Mouse (Mus musculus): ENCODE results near the gene Spata13.

Spata13 gene

DNA sequence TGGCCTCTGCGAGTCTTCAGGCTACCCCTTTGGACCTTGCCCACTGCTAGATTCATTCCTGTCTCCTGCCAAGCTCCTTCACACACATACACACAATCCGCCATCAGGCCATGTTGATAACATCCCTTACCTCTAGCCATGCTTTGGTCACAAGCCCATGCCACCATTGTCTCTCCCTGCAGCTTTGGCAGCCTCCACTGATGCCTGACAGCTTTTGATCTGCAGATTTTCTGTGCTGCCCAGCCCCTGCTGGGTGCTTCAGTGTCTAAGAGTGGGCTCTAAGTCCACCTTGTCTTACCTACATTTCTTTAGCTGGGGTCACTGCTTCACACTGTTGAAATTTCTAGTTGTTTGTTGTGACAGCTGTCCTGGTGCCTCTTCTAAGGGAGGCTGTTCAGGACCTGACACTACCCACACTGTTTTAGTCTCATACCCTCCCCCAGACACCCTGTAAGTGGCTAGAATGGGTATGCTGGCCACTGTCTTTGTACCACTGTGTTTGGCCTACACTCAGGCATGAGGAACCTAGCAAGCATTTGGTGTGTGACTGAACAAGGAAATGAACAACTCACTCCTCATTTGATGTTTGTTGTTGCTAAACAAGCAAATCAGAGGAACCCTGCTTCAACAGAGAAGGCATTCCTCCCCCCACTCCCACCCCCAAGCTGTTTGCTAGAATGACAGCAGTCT is 43.0 kb downstream of the Spata13 start:
- DNase-seq (ENCODE audit: low read depth): no peak

DNA sequence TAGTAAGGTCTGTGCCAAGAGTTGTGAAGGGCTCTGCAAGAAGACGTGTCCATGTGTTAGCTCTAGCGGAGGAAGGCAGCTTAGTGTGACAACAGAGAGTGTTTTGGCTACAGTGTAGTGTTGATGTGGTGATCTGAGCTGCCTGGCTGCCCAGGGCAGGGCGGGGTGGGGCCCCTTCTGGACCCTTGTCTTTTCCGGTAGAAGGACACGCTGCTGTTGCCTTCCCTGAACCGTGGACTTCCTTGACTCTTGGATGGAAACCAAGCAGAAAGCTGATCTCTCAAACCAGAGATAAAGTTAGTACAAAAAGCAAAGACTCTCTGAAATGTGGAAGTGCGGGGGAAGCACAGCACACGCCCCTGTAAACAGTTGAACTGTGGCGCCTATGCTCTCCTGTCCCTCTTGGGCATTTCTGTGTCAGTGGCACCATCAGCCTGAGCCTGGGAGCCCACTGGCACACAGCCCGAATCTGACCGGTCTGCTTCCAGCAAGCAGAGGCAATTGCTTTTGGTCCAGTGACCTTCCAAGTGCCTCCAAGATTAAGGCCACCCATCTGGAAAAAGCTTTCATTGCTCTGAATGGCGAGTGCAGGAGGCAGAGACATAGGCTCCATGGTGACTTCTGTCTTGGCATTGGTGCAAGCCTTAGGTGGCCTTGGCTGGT is 48.7 kb downstream of the Spata13 start:
- DNase-seq (ENCODE audit: low read depth): no peak

DNA sequence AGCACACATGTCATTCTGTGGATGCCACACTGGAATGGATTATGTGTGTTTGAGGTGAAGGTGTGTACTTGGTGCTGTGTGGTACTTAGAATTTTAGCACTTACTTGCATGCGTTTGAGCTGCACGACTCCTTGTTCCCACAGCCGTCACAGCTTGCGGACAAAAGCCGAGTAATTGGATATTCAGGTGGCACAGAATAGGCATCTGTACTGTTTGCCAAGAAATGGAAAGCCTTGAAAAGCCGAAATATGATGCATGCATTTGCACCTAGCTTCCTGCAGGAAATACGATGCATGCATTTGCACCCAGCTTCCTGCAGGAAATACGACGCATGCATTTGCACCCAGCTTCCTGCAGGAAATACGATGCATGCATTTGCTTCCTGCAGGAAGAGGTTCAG is 50.2 kb downstream of the Spata13 start:
- no peak for DNase-seq (ENCODE audit: low read depth)

DNA sequence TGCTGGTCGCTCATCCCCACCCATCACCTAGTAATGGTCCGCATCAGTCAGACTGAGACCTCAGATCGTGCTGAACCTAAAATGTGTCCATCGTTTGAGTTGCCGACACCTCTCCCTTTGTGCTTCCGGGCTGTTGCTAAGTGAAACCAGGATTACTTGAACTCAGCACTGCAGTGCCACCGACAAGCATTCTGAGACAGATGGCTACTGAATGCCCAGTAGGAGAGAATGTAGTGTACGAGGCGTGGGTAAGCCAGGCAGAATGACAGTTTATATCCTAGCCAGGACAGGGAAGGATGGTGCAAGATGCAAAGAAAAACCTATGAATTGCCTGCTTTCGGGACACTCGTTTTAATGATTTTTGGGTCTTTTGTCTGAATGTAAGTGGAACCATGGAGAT is 52.9 kb downstream of the Spata13 start:
- DNase-seq (ENCODE audit: low read depth): no peak

DNA sequence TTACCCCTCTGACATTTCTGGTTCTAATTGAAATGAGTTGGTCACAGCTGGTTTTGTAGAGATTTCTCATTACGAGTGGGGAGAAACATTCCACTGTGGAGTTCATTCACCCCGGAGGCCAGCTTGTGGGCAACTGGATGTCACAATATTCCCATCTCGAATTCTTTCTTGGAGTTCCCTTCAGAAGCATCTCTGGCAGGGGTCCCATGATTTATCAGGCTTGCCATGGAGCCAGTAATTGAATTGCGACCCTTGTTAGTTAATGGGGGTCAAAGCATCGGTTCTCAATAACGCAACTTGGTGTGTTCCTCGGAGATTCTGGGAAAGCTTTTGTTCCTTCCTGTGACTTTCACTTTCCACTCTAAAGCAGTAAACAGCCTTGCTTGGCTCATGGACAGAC is 53.4 kb downstream of the Spata13 start:
- no peak for DNase-seq (ENCODE audit: low read depth)

DNA sequence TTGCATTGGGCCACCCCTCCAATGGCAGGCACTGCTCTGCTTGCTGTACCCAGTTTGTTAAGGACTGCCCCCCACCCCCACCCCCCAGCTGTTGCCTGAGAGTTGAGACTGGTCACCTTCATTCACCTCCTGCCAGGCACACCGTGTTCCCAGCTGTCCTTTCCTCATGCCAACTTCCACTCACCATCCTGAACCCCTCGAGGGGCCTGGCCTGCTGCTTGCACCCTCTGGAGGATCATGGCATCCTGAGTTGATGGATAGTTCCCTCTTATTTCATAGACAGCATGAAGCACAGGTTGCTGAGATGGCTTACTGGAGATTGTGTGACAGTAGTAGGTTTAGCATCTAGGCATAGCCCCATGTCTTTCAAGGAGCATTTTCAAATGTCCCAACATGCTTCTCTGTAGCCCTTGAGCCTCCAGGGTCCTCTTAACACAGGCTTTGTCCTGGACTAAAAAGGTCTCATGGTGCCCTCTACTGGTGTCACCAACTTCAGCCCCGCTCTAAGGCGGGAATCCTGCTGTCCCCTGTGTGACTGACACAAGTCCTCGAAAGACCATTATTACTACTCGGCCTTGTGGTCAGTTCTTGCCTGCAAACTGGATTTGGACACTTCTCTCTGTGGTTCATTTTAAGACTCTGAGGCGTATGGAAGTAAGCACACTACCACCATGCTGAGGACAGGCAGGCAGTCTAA is 54.9 kb downstream of the Spata13 start:
- peak; percentile 60 for DNase-seq (ENCODE audit: low read depth)

DNA sequence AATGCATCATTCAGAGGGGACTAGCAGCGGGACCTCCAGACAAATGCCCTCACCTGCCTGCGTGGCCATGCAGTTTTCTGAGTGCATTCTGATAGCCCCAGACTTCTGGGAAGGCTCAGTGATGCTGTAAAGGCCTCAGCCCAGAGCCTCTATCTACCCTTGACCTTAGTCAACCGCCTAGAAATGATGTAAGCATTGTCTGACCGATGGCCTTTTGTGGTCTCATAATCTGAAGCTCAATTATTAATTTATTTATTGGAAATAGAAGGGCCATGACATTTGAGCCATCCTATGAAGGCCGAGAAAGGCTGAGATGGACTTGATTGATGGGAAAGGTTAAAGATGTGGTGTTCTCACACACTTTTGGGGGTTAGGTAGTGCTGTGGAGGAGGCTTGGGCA is 56.0 kb downstream of the Spata13 start:
- no peak for DNase-seq (ENCODE audit: low read depth)

DNA sequence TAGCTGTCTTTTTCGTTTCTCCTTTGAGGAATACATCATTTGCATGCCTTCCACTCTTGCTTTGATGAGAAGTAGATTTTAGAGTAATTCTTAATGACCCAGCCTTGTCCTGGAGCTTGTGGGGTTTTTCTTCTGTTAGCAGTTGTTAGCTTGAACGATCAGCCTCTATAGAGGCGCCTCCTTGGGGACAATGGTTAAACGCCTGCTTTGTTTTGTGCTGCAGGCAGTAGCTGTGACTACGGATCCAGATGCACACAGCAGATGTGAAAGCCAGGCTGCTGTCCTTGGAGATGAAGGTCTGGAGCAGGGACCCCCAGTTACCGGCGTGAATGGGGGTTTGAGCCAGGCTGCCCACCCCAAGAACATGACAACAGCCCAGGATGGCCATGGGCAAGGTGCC is 56.8 kb downstream of the Spata13 start:
- DNase-seq (ENCODE audit: low read depth): no peak

DNA sequence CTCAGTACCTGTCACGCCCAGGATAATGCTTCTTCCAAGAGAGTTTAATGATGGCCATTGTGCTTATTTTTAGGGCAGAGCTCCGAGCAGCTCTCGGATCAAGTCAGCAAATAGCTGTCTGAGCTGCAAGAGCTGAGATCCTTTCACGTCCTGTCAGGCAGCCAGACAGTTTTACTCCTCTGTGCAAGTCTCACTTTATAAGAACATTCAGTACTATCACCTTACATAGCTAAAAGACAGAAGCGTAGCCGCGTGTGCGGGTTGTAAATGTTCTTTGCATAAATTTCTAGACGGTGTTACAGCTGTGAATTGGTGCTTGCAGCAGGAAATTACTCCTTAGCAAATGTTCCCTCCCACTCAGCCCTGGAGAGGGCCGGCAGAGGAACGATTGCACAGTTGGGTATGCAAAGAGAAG is 59.3 kb downstream of the Spata13 start:
- no peak for DNase-seq (ENCODE audit: low read depth)

DNA sequence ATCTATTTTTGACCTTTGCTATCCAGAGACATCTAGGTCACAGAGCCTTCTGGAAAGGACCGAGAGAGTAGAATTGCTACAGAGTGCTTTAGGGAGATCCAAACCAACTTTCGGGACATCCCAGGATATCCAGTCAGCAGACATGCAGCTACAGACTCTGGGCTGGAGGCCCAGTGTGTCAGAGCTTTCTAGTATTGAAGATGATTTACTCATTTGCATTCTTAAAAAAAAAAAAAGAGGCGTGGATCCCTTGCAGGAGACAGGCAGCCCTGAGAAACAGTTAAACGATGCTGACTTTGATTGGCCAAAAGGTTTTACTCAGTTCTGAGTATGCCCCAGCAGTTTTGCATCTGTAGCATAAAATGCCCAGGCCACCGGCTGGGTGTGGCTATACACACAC is 59.9 kb downstream of the Spata13 start:
- no peak for DNase-seq (ENCODE audit: low read depth)

DNA sequence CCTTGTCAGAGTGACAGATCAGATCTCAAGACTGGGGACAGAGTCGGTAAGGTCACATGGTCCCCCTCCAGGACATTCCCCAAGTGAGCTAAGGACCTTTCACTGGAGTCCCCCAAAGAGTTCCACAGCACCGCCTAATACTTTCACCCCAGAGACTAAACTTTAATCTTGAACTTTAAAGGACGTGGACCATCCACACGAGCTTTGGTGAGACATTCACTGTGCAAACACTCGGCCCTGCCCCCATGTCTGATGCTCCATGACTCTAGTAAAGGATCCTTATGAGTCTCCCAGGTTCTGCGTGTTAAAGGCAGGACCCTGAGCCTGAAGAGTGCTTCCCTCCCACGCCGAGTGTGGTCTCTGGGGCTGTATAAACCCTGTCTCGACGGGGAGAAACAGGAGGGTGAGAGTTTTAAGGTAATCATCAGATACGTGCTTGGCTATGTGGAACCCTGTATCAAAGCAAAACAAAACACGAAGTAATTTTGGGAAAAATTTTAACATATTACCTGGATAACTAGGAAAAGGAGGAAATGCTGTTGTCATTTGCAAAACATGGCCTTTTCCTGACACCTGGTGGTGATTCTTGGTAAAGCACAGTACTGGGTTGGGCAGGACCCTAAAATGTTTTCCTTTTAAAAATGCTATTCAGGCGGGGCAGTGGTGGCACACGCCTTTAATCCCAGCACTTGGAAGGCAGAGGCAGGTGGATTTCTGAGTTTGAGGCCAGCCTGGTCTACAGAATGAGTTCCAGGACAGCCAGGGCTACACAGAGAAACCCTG is 60.6 kb downstream of the Spata13 start:
- peak; percentile 26 for DNase-seq (ENCODE audit: low read depth)

DNA sequence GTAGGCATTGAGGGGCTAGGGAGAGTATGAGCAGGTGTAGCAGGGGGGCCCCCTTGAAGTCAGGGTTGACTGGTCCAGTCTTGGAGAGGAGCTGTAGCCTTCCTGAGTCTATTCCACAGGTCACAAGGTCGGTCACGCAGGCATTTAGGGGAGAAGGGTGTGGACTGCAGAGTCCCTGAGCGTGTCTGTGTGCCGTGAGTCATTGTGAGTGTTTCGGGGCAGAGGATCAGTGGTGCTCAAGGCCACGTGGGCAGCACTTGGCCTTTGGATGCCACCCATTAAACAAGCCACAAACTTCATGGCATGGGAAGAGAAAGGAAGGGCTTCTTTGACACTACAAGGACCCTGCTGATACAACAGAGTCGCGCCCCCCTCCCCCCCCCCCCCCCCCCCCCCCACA is 63.5 kb downstream of the Spata13 start:
- no peak for DNase-seq (ENCODE audit: low read depth)

DNA sequence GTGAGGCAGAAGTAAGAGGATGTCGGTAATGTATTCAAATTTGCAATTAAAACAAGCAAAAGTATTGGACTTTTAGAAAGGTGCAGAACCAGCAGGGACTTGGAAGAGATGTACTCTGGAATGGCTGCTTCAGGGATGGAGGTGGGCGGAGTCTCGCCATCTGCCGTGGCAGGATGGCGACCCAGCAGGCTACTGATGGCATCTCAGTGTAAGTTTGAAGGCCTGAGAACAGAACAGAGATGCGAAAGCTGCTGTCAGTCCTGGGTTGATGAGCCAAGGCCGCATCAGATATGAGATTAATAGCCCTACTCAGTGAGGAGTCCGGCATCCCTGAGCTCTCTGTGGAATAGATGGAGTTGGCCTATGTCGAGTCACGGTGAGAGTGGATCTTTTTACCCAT is 65.2 kb downstream of the Spata13 start:
- DNase-seq (ENCODE audit: low read depth): no peak

DNA sequence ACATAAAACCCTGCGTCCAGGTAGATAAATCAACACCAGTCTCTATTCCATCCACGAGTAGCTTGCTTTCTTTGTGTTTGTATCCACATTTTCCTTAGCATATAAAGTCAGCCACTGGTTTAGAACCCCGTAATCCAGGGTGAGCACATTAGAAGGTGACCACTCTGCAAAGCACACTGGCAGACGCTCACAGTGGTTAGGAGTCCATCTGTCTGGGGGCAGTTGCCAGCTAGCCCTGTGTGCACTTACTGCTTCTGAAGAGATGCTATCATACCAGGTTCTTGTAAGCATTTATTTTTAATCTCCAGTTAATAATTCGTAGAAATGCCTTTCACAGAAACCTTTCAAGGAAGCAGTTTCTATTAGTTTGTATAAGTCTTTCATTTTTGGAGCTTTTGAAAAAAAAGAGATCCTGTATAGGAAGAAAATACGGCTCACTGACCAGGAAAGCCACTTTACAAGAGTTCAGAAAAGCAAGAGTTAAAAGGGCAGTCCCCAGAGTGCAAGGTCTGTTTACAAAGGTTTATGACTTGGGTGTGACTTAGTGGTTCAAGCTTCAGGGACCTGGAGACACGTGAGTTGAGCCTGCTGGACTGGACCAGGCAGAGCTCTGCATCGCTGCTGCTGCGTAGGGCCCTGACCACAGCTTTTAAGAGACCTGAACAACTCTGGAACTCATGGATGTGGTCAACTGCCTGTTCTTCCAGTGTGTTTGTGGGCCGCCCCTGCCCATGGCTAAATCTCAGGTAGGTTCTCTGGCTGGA is 68.8 kb downstream of the Spata13 start:
- DNase-seq (ENCODE audit: low read depth): no peak

DNA sequence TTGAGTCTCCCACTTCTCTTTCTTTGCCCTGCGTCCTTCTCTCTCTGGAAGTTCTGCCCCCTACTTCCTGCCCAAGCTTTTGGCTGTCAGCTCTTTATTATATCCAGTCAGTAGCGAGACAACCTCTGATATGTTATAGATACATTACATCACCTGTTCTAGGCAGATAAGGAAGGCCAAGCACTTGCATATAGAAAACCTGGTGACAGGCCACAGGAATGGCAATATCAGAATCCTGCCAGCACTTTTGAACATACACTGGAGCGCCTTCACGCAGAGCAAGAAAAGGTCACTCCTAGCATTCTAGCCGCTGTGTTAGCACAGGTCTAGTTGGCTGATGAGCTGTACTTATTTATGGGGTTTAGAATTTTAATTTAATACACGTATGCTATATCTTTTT is 70.7 kb downstream of the Spata13 start:
- DNase-seq (ENCODE audit: low read depth): no peak

DNA sequence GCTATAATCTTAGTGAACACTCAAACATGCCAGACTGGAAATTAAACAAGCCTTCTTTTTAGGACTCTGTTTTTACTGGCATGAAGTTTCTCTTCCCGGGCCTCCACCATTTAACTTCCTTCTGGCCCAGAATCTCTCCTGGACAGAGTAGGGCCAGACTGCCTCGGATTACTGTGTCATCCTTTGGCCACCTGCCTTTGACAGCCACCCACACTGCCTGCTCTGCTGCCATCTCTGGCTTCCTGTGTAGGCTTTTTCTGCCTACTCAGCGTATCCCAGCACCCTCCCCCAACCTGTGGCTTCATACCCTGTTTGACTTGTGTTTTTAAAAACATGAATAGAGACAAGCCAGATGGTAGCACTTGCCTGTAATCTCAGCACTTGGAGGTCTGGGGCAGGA is 71.2 kb downstream of the Spata13 start:
- DNase-seq (ENCODE audit: low read depth): no peak

DNA sequence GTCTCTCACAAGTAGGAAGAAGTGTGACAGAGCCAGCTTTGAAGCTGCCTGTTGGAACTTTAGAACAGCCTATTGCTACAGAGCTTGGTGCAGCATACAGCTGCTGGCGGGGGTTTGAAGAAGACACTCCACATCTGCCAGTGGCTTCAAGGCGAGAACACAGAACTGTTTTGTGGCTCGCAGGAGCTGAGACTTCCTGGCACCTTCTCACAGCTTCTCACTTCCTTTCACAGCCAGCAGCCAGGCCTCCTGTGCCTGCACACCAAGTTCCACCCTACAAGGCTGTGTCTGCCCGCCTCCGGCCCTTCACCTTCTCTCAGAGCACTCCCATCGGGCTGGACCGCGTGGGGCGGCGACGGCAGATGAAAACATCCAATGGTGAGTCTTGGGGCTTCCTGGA is 75.4 kb downstream of the Spata13 start:
- no peak for DNase-seq (ENCODE audit: low read depth)

DNA sequence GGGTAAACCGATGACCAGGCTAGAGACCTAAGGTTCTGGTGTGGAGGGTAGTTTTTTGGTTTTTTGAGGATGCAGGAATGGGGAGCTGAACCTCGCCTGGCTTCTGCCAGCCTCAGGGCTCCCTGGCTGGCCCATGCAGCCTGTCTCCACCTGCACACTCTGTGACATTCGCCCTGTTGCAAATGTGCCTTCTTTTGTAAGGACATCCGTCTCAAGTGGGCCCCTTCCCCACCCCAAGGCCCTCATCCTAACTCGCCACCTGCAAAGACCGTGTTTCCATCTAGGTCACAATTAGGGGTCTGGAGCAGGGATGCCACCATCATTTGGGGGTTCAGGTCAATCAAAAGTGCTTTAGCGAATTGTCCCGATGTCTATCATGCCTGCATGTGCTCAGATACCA is 75.9 kb downstream of the Spata13 start:
- no peak for DNase-seq (ENCODE audit: low read depth)

DNA sequence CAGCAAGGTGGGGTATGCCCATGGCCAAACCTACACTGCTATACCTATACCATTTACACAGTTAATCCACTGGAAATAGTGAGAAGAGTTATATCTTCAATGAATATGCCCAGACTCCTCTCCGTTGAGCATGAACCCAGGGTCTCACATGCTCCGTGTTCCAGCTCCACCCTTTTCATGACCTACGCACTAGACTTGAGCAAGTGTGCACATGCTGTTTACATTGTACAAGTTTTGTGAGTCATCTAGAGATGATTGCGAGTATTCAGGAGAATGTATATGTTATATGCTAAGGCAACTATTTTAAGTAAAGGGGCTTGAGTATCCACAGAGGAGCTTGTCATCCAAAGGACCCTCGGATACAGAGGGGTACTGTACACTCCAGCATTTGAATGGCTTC is 77.4 kb downstream of the Spata13 start:
- DNase-seq (ENCODE audit: low read depth): no peak

DNA sequence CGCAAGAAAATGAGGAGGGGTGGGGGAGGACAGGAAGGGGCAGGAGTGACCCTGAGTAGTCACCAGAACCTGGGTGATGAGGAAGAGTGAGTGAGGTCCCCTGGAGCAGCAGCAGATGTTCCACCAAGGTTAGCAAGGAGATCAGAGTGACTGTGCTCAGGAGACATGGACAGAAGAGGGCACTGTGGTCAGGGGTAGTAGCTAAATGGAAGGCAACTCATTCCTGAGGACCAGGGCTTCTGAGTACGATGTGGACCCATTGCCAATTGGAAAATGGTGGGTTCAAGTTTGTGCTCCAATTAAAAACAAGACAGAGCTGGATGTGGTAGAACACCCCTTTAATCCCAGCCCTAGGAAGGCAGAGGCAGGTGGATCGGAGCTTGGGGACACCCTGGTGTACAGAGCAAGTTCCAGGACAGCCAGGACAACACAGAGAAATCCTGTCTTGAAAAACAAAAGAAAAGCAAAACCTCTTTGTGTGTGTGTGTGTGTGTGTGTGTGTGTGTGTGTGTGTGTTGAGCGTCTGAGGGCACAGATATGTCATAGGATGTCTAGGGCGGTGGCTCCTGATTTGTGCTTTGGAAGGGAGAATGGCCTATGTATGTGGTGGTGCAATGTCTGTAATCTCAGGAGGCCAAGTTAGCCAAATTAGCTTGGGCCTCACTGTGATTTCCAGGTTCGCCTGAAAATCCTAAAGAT is 77.9 kb downstream of the Spata13 start:
- peak; percentile 65 for DNase-seq (ENCODE audit: low read depth)

DNA sequence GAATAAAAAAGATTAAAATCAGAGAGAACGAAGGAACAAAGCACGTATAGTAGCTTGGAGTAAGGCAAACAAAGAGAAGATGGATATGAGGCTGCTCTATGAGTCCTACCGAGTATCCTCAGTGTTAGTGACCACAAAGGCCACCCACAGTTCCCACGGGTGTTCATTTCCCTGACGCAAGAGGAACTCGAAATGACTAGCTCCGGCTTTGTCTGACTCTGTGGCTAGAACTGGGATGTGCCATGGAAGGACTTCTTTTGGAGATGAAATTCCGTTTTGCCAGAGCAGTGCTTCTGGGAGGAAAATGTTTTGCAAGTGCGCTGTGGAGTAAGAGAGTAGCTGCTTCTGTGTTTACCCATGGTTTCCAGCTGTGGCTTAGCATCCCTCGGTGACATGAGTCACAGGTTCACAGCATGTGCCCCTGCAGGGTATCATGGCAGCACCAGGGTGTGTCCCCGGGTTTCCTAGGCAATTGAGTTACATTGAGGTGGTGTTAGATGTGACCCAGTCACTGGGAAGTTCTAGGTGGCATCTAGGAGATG is 78.6 kb downstream of the Spata13 start:
- peak; percentile 46 for DNase-seq (ENCODE audit: low read depth)

All from 416B (cell line).